8 mouse cellular contexts compared by ENCODE assay signal in genomic region chr8:91051037-91051436, GRCm38 (mm10). TPM values are rescaled to one million over a fixed set of nuclear protein-coding genes. Genes with fewer than 3 reads are reported as not detected.
DNase-seq lines count a peak whose midpoint lies in the region; ATAC-seq and TF ChIP-seq lines count a peak whose summit lies in the region.

No protein-coding gene starts in this region.

- no peak for TF ChIP-seq CTCF in intestine, postnatal 0 days (IDR thresholded peaks at IDR 0.05; ENCODE audit: low read depth)

- H3K4me1 ChIP-seq in liver, embryonic 11.5 days (replicated peaks; ENCODE audit: control insufficient read depth, insufficient read depth, low read length): no peaks in the 10 kb centered on the region
- no peaks in the 10 kb centered on the region for H3K4me1 ChIP-seq in intestine, postnatal 0 days (replicated peaks; ENCODE audit: control insufficient read depth, insufficient read depth, low read length)

- 73% methylated on average over 8 of the region's 8 CpGs for WGBS in liver, embryonic 11.5 days
- 42% methylated on average over 8 of the region's 8 CpGs for WGBS in intestine, postnatal 0 days

- peaks cover 7% of the 10 kb centered on the region for H3K36me3 ChIP-seq in liver, embryonic 11.5 days (ENCODE audit: control insufficient read depth, insufficient read depth, low read length)
- H3K36me3 ChIP-seq in intestine, postnatal 0 days (ENCODE audit: control insufficient read depth, insufficient read depth): peaks cover 40% of the 10 kb centered on the region

- no peak overlapping the region for H3K27ac ChIP-seq in liver, embryonic 11.5 days (ENCODE audit: low read depth, low read length)
- 0 out of 2 replicates have a peak overlapping the region, but pooled peaks have one; percentile 28 for H3K27ac ChIP-seq in intestine, postnatal 0 days (ENCODE audit: low read depth, low read length)

- intact Hi-C loops in left cerebral cortex, postnatal 25 days (cut with DNase I): no loop called here

- H3K4me2 ChIP-seq in liver, embryonic 11.5 days: no peak overlapping the region
- no peak overlapping the region for H3K4me2 ChIP-seq in intestine, postnatal 0 days (replicated peaks; ENCODE audit: low read depth)

- peak; percentile 52 for DNase-seq in liver
- no peak for DNase-seq in liver, embryonic 11.5 days (ENCODE audit: low spot score)
- peak; percentile 61 to 75 for DNase-seq in frontal cortex, postnatal 36 days (ENCODE audit: low spot score in 2 of 2)
- peak; percentile 73 to 77 for DNase-seq in left cerebral cortex, postnatal 25 days (ENCODE audit: low spot score in 2 of 2)

- no peak overlapping the region for H3K4me3 ChIP-seq in liver, embryonic 11.5 days (ENCODE audit: low read depth, low read length)
- no peak overlapping the region for H3K4me3 ChIP-seq in intestine, postnatal 0 days (ENCODE audit: low read depth, low read length)

- no peak overlapping the region for H3K9ac ChIP-seq in liver, embryonic 11.5 days (ENCODE audit: low read depth, low read length)
- no peak overlapping the region for H3K9ac ChIP-seq in intestine, postnatal 0 days (ENCODE audit: low read depth, low read length)

- H3K9me3 ChIP-seq in liver, embryonic 11.5 days (ENCODE audit: control insufficient read depth, low read length): no peaks in the 10 kb centered on the region
- no peaks in the 10 kb centered on the region for H3K9me3 ChIP-seq in intestine, postnatal 0 days (ENCODE audit: control insufficient read depth)

- no peaks in the 10 kb centered on the region for H3K27me3 ChIP-seq in liver, embryonic 11.5 days (replicated peaks; ENCODE audit: control insufficient read depth, insufficient read depth, low read length)
- H3K27me3 ChIP-seq in intestine, postnatal 0 days (replicated peaks; ENCODE audit: control insufficient read depth, insufficient read depth, low read length): no peaks in the 10 kb centered on the region

- no peak for ATAC-seq in liver, embryonic 11.5 days (replicated peaks; ENCODE audit: low FRiP score)
- ATAC-seq in cerebellum, adult (ENCODE audit: insufficient number of reproducible peaks, low FRiP score, low TSS enrichment): peak; percentile 40; the same call in 1 of the 2 replicates
- no peak for ATAC-seq in intestine, postnatal 0 days
- ATAC-seq in monocyte, adult 5-6 weeks (replicated peaks; ENCODE audit: insufficient number of reproducible peaks, low FRiP score, low TSS enrichment, poor library complexity, severe bottlenecking): peak; percentile 80; the same call in 1 of the 2 replicates
- no peak for ATAC-seq in activated CD4-positive, CD25-positive, alpha-beta regulatory T cell, adult 4 months

RNA-seq across cellular contexts. Expression of gene Rbl2, which starts 18.8 kb away (rescaled TPM):
- 14.6 and 17.7 TPM in 2 replicates for polyA plus RNA-seq in liver, embryonic 11.5 days (2014; fragmentation: Nextera tagmentation; extraction: Ambion mirVana)
- polyA plus RNA-seq in intestine, postnatal 0 days (2015; fragmentation: Nextera tagmentation; extraction: Ambion mirVana): 6.5 and 7.3 TPM in 2 replicates
- 10 to 100 TPM; 35.7 to 37.1 TPM for total RNA-seq in left cerebral cortex, postnatal 25 days (2021)
- total RNA-seq in monocyte, adult 5-6 weeks (2017): 90.9 to 162 TPM (median 105 TPM) in 3 replicates
- polyA plus RNA-seq in activated CD4-positive, CD25-positive, alpha-beta regulatory T cell, adult 4 months (2017; shearing (Covaris generic)): 100 to 1,000 TPM; 103 to 143 TPM

Comparison
In these comparisons a context has a peak if more than half of its experiments do, and no peak if none do; other contexts are left out.
1. ATAC-seq: peak in cerebellum, adult (single experiment) and monocyte, adult 5-6 weeks (single experiment); none in liver, embryonic 11.5 days (single experiment), intestine, postnatal 0 days (single experiment) and activated CD4-positive, CD25-positive, alpha-beta regulatory T cell, adult 4 months (single experiment).